Mouse (Mus musculus) heart, embryonic 11.5 days (tissue): Measurements from ENCODE around the gene Krt10. TPM values are rescaled to one million over a fixed set of nuclear protein-coding genes. Genes with fewer than 3 reads are reported as not detected.

Experiments
- ATAC-seq: fragments of 200-750 bp; cut with Nextera tagmentation; replicated peaks from 2 replicates; pipeline ENCODE4 v1.8.0; 2017; ENCODE audit warnings: moderate library complexity; ENCODE audit not compliant: insufficient number of reproducible peaks, low FRiP score, low TSS enrichment
- H3K27ac ChIP-seq: fragments of 300-500 bp; sonication (generic); 2 replicates; pipeline ENCODE4 v1.5.1; 2014; ENCODE audit warnings: mild to moderate bottlenecking, low read depth, low read length
- H3K27me3 ChIP-seq: fragments of 300-500 bp; sonication (generic); 2 replicates; pipeline ENCODE4 v1.6.1; 2014; ENCODE audit warnings: mild to moderate bottlenecking, low read length, mixed read lengths; ENCODE audit not compliant: control insufficient read depth, insufficient read depth
- H3K36me3 ChIP-seq: fragments of 300-500 bp; sonication (generic); 2 replicates; pipeline ENCODE4 v1.6.1; 2014; ENCODE audit warnings: mild to moderate bottlenecking, low read length, moderate library complexity, mixed read lengths; ENCODE audit not compliant: control insufficient read depth, insufficient read depth
- H3K4me1 ChIP-seq: fragments of 300-500 bp; sonication (generic); 2 replicates; pipeline ENCODE4 v1.6.1; 2014; ENCODE audit warnings: low read length; ENCODE audit not compliant: control insufficient read depth, insufficient read depth
- H3K4me2 ChIP-seq: fragments of 300-500 bp; sonication (generic); 2 replicates; pipeline ENCODE4 v1.6.1; 2014; ENCODE audit warnings: mild to moderate bottlenecking, moderate library complexity
- H3K4me3 ChIP-seq: fragments of 300-500 bp; sonication (generic); 2 replicates; pipeline ENCODE4 v1.5.1; 2014; ENCODE audit warnings: low read depth, low read length
- H3K9ac ChIP-seq: fragments of 300-500 bp; sonication (generic); 2 replicates; pipeline ENCODE4 v1.6.1; 2014; ENCODE audit warnings: mild to moderate bottlenecking, low read depth, low read length, moderate library complexity
- H3K9me3 ChIP-seq: fragments of 300-500 bp; sonication (generic); replicated peaks from 2 replicates; pipeline ENCODE4 v1.6.1; 2016; ENCODE audit warnings: low read length; ENCODE audit not compliant: control insufficient read depth
- WGBS: fragments of 180-500 bp; shearing (Covaris S2); extraction: QIAGEN DNeasy Blood & Tissue Kit; methylation state at CpG from one replicate; pipeline ENCODE4 v1.1.7; 2014; ENCODE audit not compliant: insufficient replicate concordance; 5-methylcytosine and 5-hydroxymethylcytosine counted together
- polyA plus RNA-seq: library from polyadenylated mRNA; unstranded; fragments of >200 nt; fragmentation: Nextera tagmentation; extraction: Ambion mirVana; gene quantifications from 2 replicates; pipeline ENCODE4 v1.2.1, GENCODE M21; 2014

Gene Krt10
- polyA plus RNA-seq, 1 experiment from 2014 or later, result 14.9 TPM

GRCm38 (mm10) chr11:99364412-99364811, 24.8 kb downstream of the Krt10 start:
- H3K9ac ChIP-seq, result no peak overlapping the region
- no peaks in the 10 kb centered on the region for H3K36me3 ChIP-seq
- H3K27me3 ChIP-seq, result peaks cover 5% of the 10 kb centered on the region; the same call in 1 of the 2 replicates
- no peaks in the 10 kb centered on the region for H3K4me1 ChIP-seq
- ATAC-seq, result no peak
- H3K9me3 ChIP-seq, result no peaks in the 10 kb centered on the region
- H3K4me2 ChIP-seq, result no peak overlapping the region
- H3K4me3 ChIP-seq, result no peak overlapping the region
- no peak overlapping the region for H3K27ac ChIP-seq
- 19% methylated on average over 9 of the region's 9 CpGs for WGBS

DNA sequence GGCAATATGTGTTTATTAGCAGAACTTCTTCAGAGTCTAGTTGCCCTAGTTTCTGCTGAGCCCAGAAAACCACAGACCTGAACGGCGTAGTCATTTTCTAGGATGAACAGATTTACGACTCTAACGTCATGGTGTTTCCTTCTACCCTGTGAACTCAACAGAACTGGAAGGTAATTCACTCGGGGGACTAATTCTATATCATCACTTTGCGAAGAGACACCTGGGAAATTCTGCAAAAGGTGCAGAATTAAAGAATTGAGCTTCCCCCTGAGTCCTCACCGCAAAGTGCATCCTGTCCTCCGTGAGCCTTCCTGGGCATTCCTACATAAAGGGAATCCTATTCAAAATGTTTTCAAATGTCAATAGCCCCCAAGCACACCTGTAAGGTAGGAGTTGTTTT, 27.7 kb downstream of the Krt10 start:
- WGBS, result 81% methylated on average over 8 of the region's 8 CpGs
- H3K27me3 ChIP-seq, result peaks cover 2% of the 10 kb centered on the region; the same call in 1 of the 2 replicates
- no peaks in the 10 kb centered on the region for H3K4me1 ChIP-seq
- H3K9ac ChIP-seq, result no peak overlapping the region
- H3K4me3 ChIP-seq, result no peak overlapping the region
- no peaks in the 10 kb centered on the region for H3K36me3 ChIP-seq
- no peak overlapping the region for H3K27ac ChIP-seq
- no peak for ATAC-seq
- no peaks in the 10 kb centered on the region for H3K9me3 ChIP-seq
- no peak overlapping the region for H3K4me2 ChIP-seq

- WGBS, result 63% methylated on average over 12 of the region's 12 CpGs
These were observed 38.2 kb downstream of the Krt10 start, which contains the start of gene Krt27 for GRCm38 (mm10) chr11:99351004-99351403. Krt27 (minus strand) TSS chr11:99351104.

DNA sequence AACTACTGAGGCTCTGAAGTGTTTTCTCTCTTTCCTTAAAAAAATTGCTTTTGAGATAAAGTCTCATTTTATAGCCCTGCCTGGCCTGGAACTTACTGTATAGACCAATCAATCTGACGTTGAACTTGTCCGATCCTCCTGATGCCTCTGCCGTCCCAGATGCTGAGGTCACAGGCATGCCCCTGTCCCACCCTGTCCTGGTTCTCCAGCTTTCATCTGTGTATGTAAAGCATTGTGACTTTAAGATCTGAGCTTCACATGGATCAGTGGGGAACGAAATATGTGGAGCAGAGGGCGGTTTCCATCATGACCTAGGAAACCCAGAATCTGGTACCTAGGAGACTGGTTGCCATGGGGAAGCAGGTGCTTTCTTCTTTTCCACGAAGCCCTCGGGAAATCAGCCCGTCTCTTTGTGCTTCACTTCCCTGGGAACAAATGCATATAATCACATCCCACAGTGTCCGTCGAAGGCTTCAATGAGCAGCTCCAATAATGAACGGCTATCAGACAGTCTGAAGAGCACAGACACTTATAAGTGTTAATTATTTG, 49.8 kb downstream of the Krt10 start:
- Histone ChIP-seq H3K4me3 (no peak overlapping the region), H3K36me3 (no peaks in the 10 kb centered on the region), H3K27me3 (no peaks in the 10 kb centered on the region), H3K4me1 (no peaks in the 10 kb centered on the region), H3K9ac (no peak overlapping the region), H3K4me2 (no peak overlapping the region), H3K9me3 (no peaks in the 10 kb centered on the region), H3K27ac (no peak overlapping the region)
- no peak for ATAC-seq
- 81% methylated on average over 11 of the region's 11 CpGs for WGBS

More at GRCm38 (mm10) chr11:99351004-99351403, 38.2 kb downstream of the Krt10 start, which contains the start of gene Krt27:
- H3K9me3 ChIP-seq, result no peaks in the 10 kb centered on the region
- no peaks in the 10 kb centered on the region for H3K4me1 ChIP-seq
- H3K27ac ChIP-seq, result no peak within 1 kb of the TSS
- H3K36me3 ChIP-seq, result no peaks in the 10 kb centered on the region
- H3K9ac ChIP-seq, result no peak within 1 kb of the TSS
- no peak for ATAC-seq
- H3K4me2 ChIP-seq, result no peak within 1 kb of the TSS
- no peak within 1 kb of the TSS for H3K4me3 ChIP-seq
- H3K27me3 ChIP-seq, result no peaks in the 10 kb centered on the region

- Histone ChIP-seq H3K4me1 (no peaks in the 10 kb centered on the region), H3K36me3 (no peaks in the 10 kb centered on the region), H3K4me3 (no peak within 1 kb of the TSS), H3K27me3 (no peaks in the 10 kb centered on the region), H3K9ac (no peak within 1 kb of the TSS), H3K4me2 (no peak within 1 kb of the TSS), H3K27ac (no peak within 1 kb of the TSS), H3K9me3 (no peaks in the 10 kb centered on the region)
- 86% methylated on average over 11 of the region's 11 CpGs for WGBS
- ATAC-seq, result no peak
These were observed 51.3 kb downstream of the Krt10 start, which contains the start of gene Krt26 for GRCm38 (mm10) chr11:99337866-99338265. Krt26 (minus strand) TSS chr11:99337966.

Other genes starting within 250 kb of the Krt10 start
- 0.21 and 0.36 TPM in 2 replicates for gene Ccr7, start 234.3 kb downstream of the Krt10 start, polyA plus RNA-seq
- 125 and 130 TPM in 2 replicates for gene Smarce1, start 158.3 kb downstream of the Krt10 start, polyA plus RNA-seq
- gene Krt222, start 145.3 kb downstream of the Krt10 start, polyA plus RNA-seq, result 1.2 TPM in 2 replicates
- gene Krt24, start 104.1 kb downstream of the Krt10 start, polyA plus RNA-seq, result not detected in 2 replicates
- not detected in 2 replicates for gene Krt25, start 66.4 kb downstream of the Krt10 start, polyA plus RNA-seq
- not detected in 2 replicates for gene Krt26, start 51.4 kb downstream of the Krt10 start, polyA plus RNA-seq
- not detected in 2 replicates for gene Krt27, start 38.3 kb downstream of the Krt10 start, polyA plus RNA-seq
- 0.16 TPM in 1 of 2 replicates, not detected in the other for gene Krt28, start 14.5 kb downstream of the Krt10 start, polyA plus RNA-seq
- gene Krt12, start 32.9 kb upstream of the Krt10 start, polyA plus RNA-seq, result not detected in 2 replicates
- gene Krt20, start 48.8 kb upstream of the Krt10 start, polyA plus RNA-seq, result 3.7 and 5.4 TPM in 2 replicates
- 0.43 and 0.51 TPM in 2 replicates for gene Krt23, start 103.8 kb upstream of the Krt10 start, polyA plus RNA-seq
- not detected in 2 replicates for gene Krt39, start 132.0 kb upstream of the Krt10 start, polyA plus RNA-seq
- gene Krt40, start 153.8 kb upstream of the Krt10 start, polyA plus RNA-seq, result not detected in 2 replicates
- gene Krtap3-3, start 161.5 kb upstream of the Krt10 start, polyA plus RNA-seq, result not detected in 2 replicates
- not detected in 2 replicates for gene Krtap3-2, start 167.5 kb upstream of the Krt10 start, polyA plus RNA-seq
- not detected in 2 replicates for gene Gm11939, start 170.1 kb upstream of the Krt10 start, polyA plus RNA-seq
- not detected in 2 replicates for gene Krtap3-1, start 177.3 kb upstream of the Krt10 start, polyA plus RNA-seq
- not detected in 2 replicates for gene Krtap1-5, start 191.7 kb upstream of the Krt10 start, polyA plus RNA-seq
- not detected in 2 replicates for gene Krtap1-4, start 194.3 kb upstream of the Krt10 start, polyA plus RNA-seq
- not detected in 2 replicates for gene Krtap1-3, start 202.0 kb upstream of the Krt10 start, polyA plus RNA-seq
- gene Krtap9-3, start 208.7 kb upstream of the Krt10 start, polyA plus RNA-seq, result not detected in 2 replicates
- not detected in 2 replicates for gene Gm11938, start 213.9 kb upstream of the Krt10 start, polyA plus RNA-seq
- gene Gm11937, start 220.8 kb upstream of the Krt10 start, polyA plus RNA-seq, result not detected in 2 replicates
- gene Krtap2-4, start 225.5 kb upstream of the Krt10 start, polyA plus RNA-seq, result not detected in 2 replicates
- not detected in 2 replicates for gene Gm11562, start 231.1 kb upstream of the Krt10 start, polyA plus RNA-seq
- gene Krtap4-1, start 238.9 kb upstream of the Krt10 start, polyA plus RNA-seq, result not detected in 2 replicates
- gene Krtap4-2, start 245.7 kb upstream of the Krt10 start, polyA plus RNA-seq, result not detected in 2 replicates